Mouse (Mus musculus) C2C12 (cell line): ENCODE data around the gene Gm10912.

Source experiments
- CEBPB ChIP-seq: IDR thresholded peaks from one replicate; pipeline ENCODE4 v1.6.1; 2011; ENCODE audit warnings: low read depth, mild to moderate bottlenecking, control low read depth, moderate library complexity
- CTCF ChIP-seq: IDR thresholded peaks from one replicate; pipeline ENCODE4 v1.5.1; 2011; ENCODE audit not compliant: control insufficient read depth, insufficient read depth, insufficient read length
- FOSL1 ChIP-seq: IDR thresholded peaks from one replicate; pipeline ENCODE4 v1.8.0; 2011; ENCODE audit warnings: mild to moderate bottlenecking, low read length; ENCODE audit not compliant: poor library complexity, insufficient read depth, severe bottlenecking
- MAX ChIP-seq: IDR thresholded peaks from one replicate; pipeline ENCODE4 v1.6.1; 2011; ENCODE audit warnings: mild to moderate bottlenecking, control low read depth
- MYOD1 ChIP-seq: IDR thresholded peaks from one replicate; pipeline ENCODE4 v1.6.1; 2011; ENCODE audit warnings: low read depth; ENCODE audit not compliant: control insufficient read depth, insufficient read length
- MYOG ChIP-seq: IDR thresholded peaks from one replicate; pipeline ENCODE4 v1.6.1; 2011; ENCODE audit not compliant: control insufficient read depth, insufficient read length; ENCODE audit errors: extremely low read depth
- USF1 ChIP-seq: IDR thresholded peaks from one replicate; pipeline ENCODE4 v1.6.1; 2011; ENCODE audit warnings: low read depth, mild to moderate bottlenecking, control low read depth, moderate library complexity

DNA sequence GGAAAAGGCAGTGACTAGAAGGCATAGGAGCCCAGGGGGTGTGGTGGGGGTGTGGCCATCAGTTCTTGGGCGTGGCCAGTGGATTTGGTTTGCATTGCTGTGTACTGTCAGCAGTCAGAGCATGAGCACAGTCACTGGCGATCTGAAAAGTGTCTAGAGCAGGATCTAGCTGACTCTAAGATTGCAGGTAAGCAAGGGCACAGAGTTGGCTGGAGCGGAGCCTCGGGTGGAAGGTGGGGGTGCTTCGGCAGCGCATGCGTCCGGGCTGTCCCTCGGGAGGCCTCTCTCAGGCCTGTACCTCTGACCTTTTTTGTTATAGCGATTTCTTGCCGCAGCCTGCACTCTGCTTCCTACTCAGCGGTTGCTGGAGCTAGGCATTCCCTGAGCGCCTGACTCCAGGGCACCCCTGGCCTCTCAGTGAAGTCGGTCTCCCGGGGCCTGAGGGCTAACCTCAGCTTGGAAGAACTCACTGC is 30.2 kb downstream of the Gm10912 start, which contains the start of gene Cd59a:
- TF ChIP-seq MAX (no peak), USF1 (no peak), MYOD1 (no peak), CTCF (no peak), MYOG (no peak), CEBPB (no peak), FOSL1 (no peak)
